Mouse (Mus musculus) liver, embryonic 11.5 days (tissue): ENCODE measurements around the gene Krtcap3. TPM values are rescaled to one million over a fixed set of nuclear protein-coding genes. Genes with fewer than 3 reads are reported as not detected.
"Not testable (repeated sequence)": the region's sequence is repeated elsewhere in the genome, so short reads cannot be mapped to it uniquely, and the experiment has no call there.

Experiments used
- ATAC-seq: fragments of 200-750 bp; cut with Nextera tagmentation; replicated peaks from 2 replicates; pipeline ENCODE4 v1.8.0; 2017; ENCODE audit warnings: moderate number of reproducible peaks, mild to moderate bottlenecking, moderate TSS enrichment, moderate library complexity; ENCODE audit not compliant: low FRiP score
- DNase-seq: peaks from one replicate; pipeline ENCODE4 v3.0.0-alpha.2; 2017; ENCODE audit warnings: low spot score
- H3K27ac ChIP-seq: fragments of 300-500 bp; sonication (generic); 2 replicates; pipeline ENCODE4 v1.5.1; 2014; ENCODE audit warnings: mild to moderate bottlenecking, low read depth, low read length, control low read depth
- H3K27me3 ChIP-seq: fragments of 300-500 bp; sonication (generic); replicated peaks from 2 replicates; pipeline ENCODE4 v1.6.1; 2014; ENCODE audit warnings: low read length, mixed read lengths; ENCODE audit not compliant: control insufficient read depth, insufficient read depth
- H3K36me3 ChIP-seq: fragments of 300-500 bp; sonication (generic); 2 replicates; pipeline ENCODE4 v1.6.1; 2014; ENCODE audit warnings: mild to moderate bottlenecking, low read length, moderate library complexity, mixed read lengths; ENCODE audit not compliant: control insufficient read depth, insufficient read depth
- H3K4me1 ChIP-seq: fragments of 300-500 bp; sonication (generic); replicated peaks from 2 replicates; pipeline ENCODE4 v1.6.1; 2014; ENCODE audit warnings: low read length, mixed read lengths; ENCODE audit not compliant: control insufficient read depth, insufficient read depth
- H3K4me2 ChIP-seq: fragments of 300-500 bp; sonication (generic); 2 replicates; pipeline ENCODE4 v1.6.1; 2014; ENCODE audit warnings: mild to moderate bottlenecking, control low read depth, moderate library complexity
- H3K4me3 ChIP-seq: fragments of 300-500 bp; sonication (generic); 2 replicates; pipeline ENCODE4 v1.5.1; 2014; ENCODE audit warnings: low read depth, low read length, control low read depth
- H3K9ac ChIP-seq: fragments of 300-500 bp; sonication (generic); 2 replicates; pipeline ENCODE4 v1.6.1; 2014; ENCODE audit warnings: low read depth, low read length, control low read depth
- H3K9me3 ChIP-seq: fragments of 300-500 bp; sonication (generic); 2 replicates; pipeline ENCODE4 v1.6.1; 2016; ENCODE audit warnings: low read length, inconsistent platforms, mixed read lengths; ENCODE audit not compliant: control insufficient read depth
- WGBS: fragments of 180-500 bp; shearing (Covaris S2); extraction: QIAGEN DNeasy Blood & Tissue Kit; methylation state at CpG from one replicate; pipeline ENCODE4 v1.1.7; 2014; 5-methylcytosine and 5-hydroxymethylcytosine counted together
- polyA plus RNA-seq: library from polyadenylated mRNA; unstranded; fragments of >200 nt; fragmentation: Nextera tagmentation; extraction: Ambion mirVana; gene quantifications from 2 replicates; pipeline ENCODE4 v1.2.1, GENCODE M21; 2014

Krtcap3 gene
- polyA plus RNA-seq, result 11.6 and 12.0 TPM in 2 replicates

DNA sequence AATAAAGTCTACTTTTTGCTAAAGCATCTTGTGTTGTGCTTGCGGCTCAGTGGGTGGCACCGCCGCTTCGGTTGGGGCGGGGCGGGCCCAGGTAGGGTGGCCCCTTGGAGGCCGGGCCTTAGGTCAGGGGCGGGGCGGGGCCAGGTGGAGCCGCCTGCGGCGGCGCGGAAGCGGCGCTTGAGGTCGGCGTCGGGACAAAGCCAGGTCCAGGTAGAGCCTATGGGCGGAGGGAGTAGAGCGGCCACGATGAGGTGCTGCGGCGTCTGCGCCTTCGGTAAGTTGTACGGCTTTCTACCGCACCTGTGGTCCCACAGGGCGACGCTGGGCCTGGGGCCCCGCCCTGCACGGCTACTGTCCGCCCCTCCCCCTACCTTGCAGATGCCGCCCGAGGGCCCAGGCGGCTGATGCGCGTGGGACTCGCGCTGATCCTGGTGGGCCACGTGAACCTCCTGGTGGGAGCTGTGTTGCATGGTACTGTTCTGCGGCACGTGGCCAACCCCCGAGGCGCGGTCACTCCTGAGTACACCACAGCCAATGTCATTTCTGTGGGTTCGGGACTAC, at the start of gene Krtcap3:
Krtcap3 (plus strand) TSS at position 151 of the 561 bp plus-strand sequence.
- peak; percentile 57 for DNase-seq
- H3K27ac ChIP-seq, result no peak within 1 kb of the TSS
- WGBS, result 48% methylated on average over 47 of the region's 47 CpGs
- H3K4me1 ChIP-seq, result peaks cover 6% of the 10 kb centered on the region; the same call in 1 of the 2 replicates
- H3K9me3 ChIP-seq, result no peaks in the 10 kb centered on the region
- H3K36me3 ChIP-seq, result peaks cover 28% of the 10 kb centered on the region
- H3K9ac ChIP-seq, result peak within 1 kb of the TSS; percentile 56
- ATAC-seq, result peak; percentile 76
- H3K27me3 ChIP-seq, result no peaks in the 10 kb centered on the region
- peak within 1 kb of the TSS; percentile 47 for H3K4me3 ChIP-seq
- H3K4me2 ChIP-seq, result peak within 1 kb of the TSS; percentile 60

DNA sequence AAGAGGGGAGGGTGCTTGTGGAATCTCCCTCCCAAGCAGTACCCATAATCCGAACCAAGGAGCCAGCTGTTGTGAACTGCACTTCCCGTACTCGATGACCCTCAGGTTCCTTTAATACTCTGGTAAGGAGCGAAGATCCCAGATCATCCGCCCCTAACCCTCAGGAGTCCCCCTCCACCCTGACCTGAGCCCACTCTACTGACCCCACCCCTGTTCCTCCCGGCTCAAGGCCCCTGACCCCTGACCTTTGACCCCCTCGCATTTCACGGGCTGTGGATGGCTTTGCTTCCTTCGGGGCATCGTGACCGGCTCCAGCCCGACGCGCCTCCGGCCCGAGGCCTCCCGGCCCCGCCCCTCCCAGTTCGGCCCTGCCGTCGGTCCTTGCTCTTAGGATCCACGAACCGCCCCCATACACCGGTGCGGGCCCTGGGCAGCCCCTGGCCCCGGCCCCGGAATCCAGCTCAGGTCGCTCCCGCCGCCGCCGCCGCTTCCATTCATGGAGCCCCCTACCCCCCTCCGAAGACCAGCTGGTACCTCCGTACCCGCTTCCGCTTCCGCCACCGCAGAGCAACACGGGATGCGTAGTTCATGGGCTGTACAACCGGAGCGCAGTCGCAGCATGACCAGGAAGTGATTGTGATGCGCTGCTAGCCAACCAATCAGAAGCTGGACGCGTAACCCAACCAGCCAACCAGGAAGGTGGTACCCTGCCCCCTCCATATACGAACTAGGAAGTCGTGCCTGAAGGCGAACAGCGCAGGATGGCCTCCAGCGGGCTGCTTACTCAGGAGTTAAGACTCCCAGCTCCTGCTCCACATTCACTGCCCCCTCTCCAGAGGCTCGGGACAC, 49.5 kb upstream of the Krtcap3 start, which contains the start of gene Zfp513:
Zfp513 (minus strand) TSS at position 562 of the 849 bp plus-strand sequence.
- WGBS, result under 1% methylated on average over 51 of the region's 53 CpGs
- H3K36me3 ChIP-seq, result peaks cover 58% of the 10 kb centered on the region
- H3K9me3 ChIP-seq, result peaks cover 5% of the 10 kb centered on the region
- peak within 1 kb of the TSS; percentile 86 for H3K4me3 ChIP-seq
- peak within 1 kb of the TSS; percentile 80 for H3K27ac ChIP-seq
- peaks cover 20% of the 10 kb centered on the region for H3K4me1 ChIP-seq
- no peaks in the 10 kb centered on the region for H3K27me3 ChIP-seq
- DNase-seq, result peak; percentile 91
- peak; percentile 94 for ATAC-seq
- H3K4me2 ChIP-seq, result peak within 1 kb of the TSS; percentile 93
- peak within 1 kb of the TSS; percentile 83 for H3K9ac ChIP-seq

DNA sequence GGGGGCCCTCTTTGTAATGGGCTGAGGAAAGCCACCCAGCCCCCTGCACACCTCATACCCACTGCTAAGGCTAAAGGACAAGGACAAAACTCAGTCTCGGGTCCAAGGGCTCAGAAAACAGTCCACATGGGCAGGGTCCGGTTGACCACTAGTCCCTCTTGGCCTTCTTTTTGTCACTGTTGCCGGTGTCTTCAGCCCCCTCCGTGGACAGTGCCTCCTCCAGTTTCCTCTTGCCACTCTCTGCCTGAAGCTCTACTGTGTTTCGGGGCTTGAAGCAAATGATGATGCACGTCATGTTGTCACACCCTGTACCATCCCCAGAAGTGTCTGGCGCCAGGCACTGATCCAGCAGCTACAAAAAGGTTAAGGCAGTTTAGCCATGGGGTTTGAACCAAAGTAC, 48.6 kb upstream of the Krtcap3 start:
- DNase-seq (no peak), ATAC-seq (no peak)
- peak overlapping the region; percentile 67; the same call in 1 of the 2 replicates for H3K27ac ChIP-seq
- peak overlapping the region; percentile 58 for H3K9ac ChIP-seq
- no peaks in the 10 kb centered on the region for H3K27me3 ChIP-seq
- H3K4me2 ChIP-seq, result peak overlapping the region; percentile 70
- peak overlapping the region; percentile 86 for H3K4me3 ChIP-seq
- H3K36me3 ChIP-seq, result peaks cover 57% of the 10 kb centered on the region
- H3K4me1 ChIP-seq, result peaks cover 20% of the 10 kb centered on the region
- WGBS, result 84% methylated on average over 7 of the region's 7 CpGs
- H3K9me3 ChIP-seq, result peaks cover 5% of the 10 kb centered on the region

DNA sequence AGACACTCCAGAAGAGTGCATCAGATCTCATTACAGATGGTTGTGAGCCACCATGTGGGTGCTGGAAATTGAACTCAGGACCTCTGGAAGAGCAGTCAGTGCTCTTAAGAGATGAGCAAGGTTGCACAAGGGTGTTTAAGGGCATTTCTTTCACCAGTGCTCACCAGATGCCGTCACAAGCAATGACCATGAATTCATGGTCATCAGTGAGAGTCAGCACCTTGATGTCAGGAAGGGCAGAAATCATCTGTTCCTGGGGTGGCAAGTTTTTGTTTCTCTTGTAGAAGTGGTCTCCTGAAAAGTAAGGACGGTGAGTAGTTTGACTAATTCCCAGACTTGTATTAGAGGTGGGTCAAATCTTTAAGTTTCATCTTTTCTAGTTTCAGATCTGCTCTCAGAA, 47.6 kb upstream of the Krtcap3 start:
- Histone ChIP-seq H3K36me3 (peaks cover 51% of the 10 kb centered on the region), H3K4me1 (peaks cover 20% of the 10 kb centered on the region), H3K9me3 (peaks cover 5% of the 10 kb centered on the region), H3K27me3 (no peaks in the 10 kb centered on the region), H3K4me3 (no peak overlapping the region), H3K4me2 (no peak overlapping the region), H3K27ac (no peak overlapping the region), H3K9ac (no peak overlapping the region)
- no peak for DNase-seq
- 88% methylated on average over 2 of the region's 2 CpGs for WGBS
- ATAC-seq, result no peak

DNA sequence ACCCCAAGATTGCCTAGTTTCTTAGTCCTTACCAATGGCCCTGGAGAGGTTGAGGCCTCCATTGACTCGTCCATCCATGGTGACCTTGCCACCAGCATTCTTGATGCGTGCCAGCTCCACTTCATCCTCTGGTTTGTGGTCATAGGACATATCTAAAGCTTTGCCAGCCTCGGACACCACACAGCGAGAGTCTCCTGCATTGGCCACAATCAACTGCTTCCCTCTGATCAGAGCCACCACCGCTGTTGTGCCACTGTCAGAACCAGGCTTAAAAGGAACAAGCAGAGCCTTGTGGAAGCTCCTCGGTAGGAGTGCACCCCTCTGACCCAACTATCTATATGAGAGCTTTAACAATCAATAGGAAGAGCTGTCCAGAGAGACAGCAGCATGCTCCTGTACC, 47.1 kb upstream of the Krtcap3 start:
- H3K36me3 ChIP-seq, result peaks cover 45% of the 10 kb centered on the region
- ATAC-seq (no peak), DNase-seq (no peak)
- H3K9me3 ChIP-seq, result peaks cover 5% of the 10 kb centered on the region
- H3K9ac ChIP-seq, result no peak overlapping the region
- H3K4me2 ChIP-seq, result no peak overlapping the region
- H3K27ac ChIP-seq, result no peak overlapping the region
- WGBS, result 92% methylated on average over 6 of the region's 6 CpGs
- peaks cover 20% of the 10 kb centered on the region for H3K4me1 ChIP-seq
- no peak overlapping the region for H3K4me3 ChIP-seq
- H3K27me3 ChIP-seq, result no peaks in the 10 kb centered on the region

DNA sequence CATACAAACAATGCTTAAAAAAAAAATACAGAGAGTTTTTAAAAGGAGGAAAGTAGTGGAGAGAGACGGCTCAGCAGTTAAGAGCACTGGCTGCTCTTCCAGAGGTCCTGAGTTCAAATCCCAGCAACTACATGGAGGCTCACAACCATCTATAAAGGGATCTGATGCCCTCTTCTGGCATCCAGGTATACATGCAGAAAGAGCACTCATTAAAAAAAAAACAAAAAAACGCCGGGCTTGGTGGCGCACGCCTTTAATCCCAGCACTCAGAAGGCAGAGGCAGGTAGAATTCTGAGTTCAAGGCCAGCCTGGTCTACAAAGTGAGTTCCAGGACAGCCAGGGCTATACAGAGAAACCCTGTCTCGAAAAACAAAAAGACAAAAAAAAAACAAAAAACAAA, 34.9 kb upstream of the Krtcap3 start:
- not testable (repeated sequence) for DNase-seq, H3K36me3 ChIP-seq, H3K4me3 ChIP-seq, H3K9me3 ChIP-seq, H3K4me1 ChIP-seq, H3K27me3 ChIP-seq, H3K9ac ChIP-seq, H3K4me2 ChIP-seq, H3K27ac ChIP-seq, ATAC-seq
- 74% methylated on average over 6 of the region's 6 CpGs for whole genome bisulfite sequencing

DNA sequence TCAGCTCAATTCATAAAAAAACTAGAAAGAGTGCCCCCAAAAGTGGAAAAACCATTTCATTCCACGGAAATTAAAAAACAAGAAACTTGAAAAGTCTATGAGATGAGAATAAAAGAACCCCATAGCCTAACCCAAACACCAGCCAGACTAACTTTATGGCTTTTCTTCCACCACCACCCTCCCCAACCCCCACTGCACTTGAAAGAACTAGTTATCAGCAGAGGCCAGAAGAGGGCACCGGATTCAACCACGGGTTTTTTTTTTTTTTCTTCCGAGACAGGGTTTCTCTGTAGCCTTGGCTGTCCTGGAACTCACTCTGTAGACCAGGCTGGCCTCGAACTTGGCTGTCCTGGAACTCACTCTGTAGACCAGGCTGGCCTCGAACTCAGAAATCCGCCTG, 33.2 kb upstream of the Krtcap3 start:
- peak overlapping the region; percentile 93 for H3K4me3 ChIP-seq
- H3K4me1 ChIP-seq, result peaks cover 9% of the 10 kb centered on the region
- H3K27ac ChIP-seq, result peak overlapping the region; percentile 92
- no peak overlapping the region for H3K9ac ChIP-seq
- peak overlapping the region; percentile 91 for H3K4me2 ChIP-seq
- DNase-seq (no peak), ATAC-seq (peak; percentile 54)
- WGBS, result 30% methylated on average over 7 of the region's 7 CpGs
- no peaks in the 10 kb centered on the region for H3K27me3 ChIP-seq
- no peaks in the 10 kb centered on the region for H3K9me3 ChIP-seq
- no peaks in the 10 kb centered on the region for H3K36me3 ChIP-seq

DNA sequence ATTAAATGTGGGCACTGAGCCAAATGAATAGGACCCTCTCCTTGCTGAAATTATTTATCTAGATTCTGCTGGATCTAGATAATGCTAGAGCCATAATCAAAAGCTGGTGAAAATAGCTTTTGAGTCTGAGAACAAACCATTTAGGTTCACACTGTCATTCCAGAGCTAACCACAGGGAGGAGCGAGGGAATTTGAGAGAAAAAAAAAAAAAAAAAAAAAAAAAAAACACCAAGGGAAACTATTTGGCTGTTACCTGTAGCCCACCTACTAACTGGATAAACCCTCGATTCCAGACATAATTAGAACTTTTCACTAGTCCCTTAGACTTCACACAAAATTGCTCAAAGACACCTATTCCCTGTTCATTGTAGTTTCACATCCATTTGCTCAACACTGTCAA, 32.4 kb upstream of the Krtcap3 start:
- no peaks in the 10 kb centered on the region for H3K27me3 ChIP-seq
- ATAC-seq (no peak), DNase-seq (no peak)
- peak overlapping the region; percentile 91 for H3K4me2 ChIP-seq
- peak overlapping the region; percentile 93 for H3K4me3 ChIP-seq
- H3K36me3 ChIP-seq, result no peaks in the 10 kb centered on the region
- 5% methylated on average over 2 of the region's 2 CpGs for WGBS
- H3K9me3 ChIP-seq, result no peaks in the 10 kb centered on the region
- peaks cover 9% of the 10 kb centered on the region for H3K4me1 ChIP-seq
- H3K9ac ChIP-seq, result peak overlapping the region; percentile 55
- peak overlapping the region; percentile 92 for H3K27ac ChIP-seq
